Mouse (Mus musculus) urinary bladder, postnatal 36 days (tissue): Measurements from ENCODE around the gene Wbp1l.

ENCODE experiments used
- DNase-seq, 2 experiments: peaks; one replicate each; pipeline ENCODE4 v3.0.0; 2022; ENCODE audit warnings: low spot score in 2 of 2, mixed read lengths in 1 of 2

The Wbp1l gene

DNA sequence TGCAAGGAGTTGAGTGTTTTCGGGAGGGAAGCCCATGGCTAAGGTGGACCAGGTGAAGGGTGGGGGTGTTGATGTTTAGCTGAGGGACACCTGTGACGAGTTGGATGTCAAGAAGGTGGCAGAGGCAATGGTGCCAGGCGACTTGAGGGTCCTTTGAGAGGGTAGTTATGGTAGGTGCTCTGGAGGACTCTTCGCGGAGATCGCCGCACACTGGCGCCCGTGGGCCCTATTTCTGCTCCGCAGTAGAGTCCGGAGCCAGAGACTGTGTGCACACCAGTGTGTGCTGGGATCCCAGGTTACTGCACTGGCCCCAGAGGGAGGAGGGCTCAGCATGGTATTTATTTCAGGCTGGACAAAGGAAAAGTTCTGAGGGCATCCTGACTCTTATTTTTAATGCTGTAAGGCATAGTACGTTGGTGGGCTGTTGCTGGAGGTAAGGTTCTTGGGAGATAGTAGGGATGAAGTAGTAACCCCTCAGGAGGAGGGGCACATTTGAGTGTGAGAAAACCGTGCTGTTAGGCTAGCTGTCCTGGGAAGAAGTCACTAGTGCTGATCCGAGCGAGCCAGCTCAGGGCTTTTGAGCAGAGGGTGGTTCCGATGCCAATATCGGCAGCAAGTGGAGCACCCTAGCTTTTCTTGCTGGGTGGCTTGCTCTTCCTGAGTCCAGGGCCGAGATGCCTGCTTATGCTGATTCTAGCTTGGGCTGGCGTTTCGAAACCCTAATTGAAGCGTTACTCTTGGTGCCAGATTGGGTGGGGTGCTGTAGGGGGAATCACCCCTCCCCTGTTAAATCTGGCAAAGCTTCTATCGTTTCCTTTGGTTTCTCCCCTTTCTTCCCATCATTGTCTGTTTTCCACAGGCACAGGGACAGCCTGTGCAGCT, 732 bp downstream of the Wbp1l start:
- peak; percentile 35 to 46 for DNase-seq

DNA sequence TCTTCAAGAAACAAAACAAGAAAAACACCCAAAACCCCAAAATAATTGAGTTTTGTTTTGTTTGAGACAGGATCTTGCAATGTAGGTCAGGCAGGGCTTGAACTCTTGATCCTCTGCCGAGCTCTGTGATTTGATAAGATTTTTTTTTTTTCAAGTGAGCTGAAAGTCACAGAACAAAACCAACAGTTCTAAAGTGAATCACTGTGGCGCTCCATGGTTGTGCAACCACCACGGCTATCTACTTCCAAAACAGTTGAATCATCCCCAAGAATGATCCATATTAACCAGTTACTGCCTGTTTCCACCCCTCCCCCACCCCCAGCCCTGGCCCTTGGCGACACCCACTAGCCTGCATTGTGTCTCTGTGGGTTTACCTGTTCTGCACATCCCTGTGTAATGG, 1.5 kb downstream of the Wbp1l start:
- peak; percentile 24 to 54 for DNase-seq

DNA sequence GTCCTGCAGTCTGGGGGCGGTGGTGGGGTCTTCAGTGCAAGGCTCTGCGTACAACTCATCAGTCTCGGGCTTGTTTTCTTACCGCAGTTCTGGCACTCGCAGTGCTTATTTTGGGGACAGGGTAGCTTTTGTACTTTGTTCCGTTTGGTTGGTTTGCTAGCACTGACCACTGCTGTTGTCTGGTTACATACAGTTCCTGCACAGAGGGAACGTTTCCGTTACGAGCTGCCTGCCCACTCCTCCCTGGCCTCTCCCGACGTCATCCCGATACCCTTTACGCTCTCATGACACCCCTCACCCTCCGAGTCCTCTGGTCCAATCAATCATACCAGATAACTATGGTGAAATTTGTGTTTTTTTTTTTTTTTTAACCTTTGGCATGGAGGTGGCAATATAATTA, 2.6 kb downstream of the Wbp1l start:
- no peak for DNase-seq

- no peak for DNase-seq
These were observed 3.5 kb downstream of the Wbp1l start for GRCm38 (mm10) chr19:46602406-46602805.

DNA sequence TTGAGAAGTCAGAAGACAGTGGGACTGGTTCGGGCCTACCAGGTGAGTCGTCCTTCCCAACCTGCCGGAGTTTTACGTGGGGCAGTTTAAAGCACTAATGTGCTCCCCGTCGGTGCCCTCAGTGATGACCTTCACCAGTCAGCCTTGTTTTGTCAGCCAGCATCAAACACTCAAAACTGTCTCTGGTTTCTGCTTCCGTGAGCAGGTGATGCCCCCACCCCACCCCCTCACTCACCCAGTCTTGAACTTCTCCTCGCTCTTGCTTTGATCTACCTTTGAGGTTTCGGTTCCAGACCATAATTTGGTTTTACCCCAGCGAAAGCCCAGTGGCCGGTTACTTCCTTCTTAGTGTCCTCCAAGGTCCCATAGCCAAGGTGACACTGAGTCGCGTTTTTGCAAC, 7.8 kb downstream of the Wbp1l start:
- DNase-seq: no peak

- DNase-seq: no peak
These were observed 8.5 kb downstream of the Wbp1l start for GRCm38 (mm10) chr19:46607424-46607823.

GRCm38 (mm10) chr19:46608158-46608557, 9.3 kb downstream of the Wbp1l start:
- no peak for DNase-seq

DNA sequence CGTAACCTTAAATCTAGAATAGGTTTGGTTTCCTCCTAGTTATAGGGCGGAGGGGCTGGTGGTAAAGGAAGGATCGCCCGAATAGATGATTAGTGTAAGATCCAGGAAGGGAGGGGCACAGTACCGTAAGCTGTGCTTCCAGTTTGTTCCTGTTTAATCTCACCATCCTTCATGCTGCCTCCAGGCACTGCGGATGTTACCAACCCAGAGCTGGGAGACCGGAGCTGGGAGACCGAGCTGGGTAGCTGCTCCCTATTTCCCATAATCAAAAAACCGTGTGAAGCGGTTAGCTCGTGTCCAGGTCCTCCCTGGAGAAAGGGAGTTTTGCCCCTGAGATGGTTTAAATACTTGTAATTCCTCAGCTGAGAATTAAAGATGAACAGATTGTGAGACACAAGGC, 17.5 kb downstream of the Wbp1l start:
- no peak for DNase-seq

DNA sequence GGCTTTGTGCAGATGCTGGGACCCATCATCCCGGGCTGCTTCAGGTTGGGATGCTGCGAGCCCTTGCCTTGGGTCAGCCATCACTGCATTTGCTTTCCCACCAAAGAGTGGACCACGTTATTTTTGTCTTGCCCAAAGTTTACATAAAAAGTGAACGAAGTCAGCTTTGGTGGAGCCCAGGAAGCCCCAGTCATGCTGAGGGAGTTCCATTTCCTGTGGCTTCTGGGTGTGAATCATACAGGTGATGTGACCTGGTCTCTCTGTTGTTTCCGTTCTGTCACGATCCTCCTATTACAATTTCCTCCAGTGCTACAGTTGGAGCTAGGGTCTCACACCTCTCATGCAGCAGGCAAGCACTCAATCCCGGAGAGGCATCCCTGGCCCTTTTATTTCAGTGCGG, 18.5 kb downstream of the Wbp1l start:
- no peak for DNase-seq

DNA sequence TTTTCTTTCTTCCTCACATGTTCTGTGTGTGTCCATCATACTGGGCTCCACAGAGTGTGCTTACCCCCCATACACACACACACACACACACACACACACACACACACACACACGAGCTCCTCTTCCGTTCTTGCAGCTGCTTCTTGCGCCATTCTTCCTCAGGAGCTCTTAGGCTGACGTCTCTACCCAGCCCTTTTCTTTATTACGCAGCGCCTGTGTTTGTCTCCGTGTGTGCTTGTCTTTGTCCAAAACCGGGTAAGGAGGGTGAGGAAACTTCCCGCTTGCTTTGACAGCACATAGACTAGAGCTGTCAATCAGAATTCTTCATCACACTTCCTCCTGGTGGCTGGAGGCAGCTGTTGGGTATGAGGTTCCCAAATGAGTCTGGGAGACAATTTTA, 19.4 kb downstream of the Wbp1l start:
- DNase-seq: no peak

DNA sequence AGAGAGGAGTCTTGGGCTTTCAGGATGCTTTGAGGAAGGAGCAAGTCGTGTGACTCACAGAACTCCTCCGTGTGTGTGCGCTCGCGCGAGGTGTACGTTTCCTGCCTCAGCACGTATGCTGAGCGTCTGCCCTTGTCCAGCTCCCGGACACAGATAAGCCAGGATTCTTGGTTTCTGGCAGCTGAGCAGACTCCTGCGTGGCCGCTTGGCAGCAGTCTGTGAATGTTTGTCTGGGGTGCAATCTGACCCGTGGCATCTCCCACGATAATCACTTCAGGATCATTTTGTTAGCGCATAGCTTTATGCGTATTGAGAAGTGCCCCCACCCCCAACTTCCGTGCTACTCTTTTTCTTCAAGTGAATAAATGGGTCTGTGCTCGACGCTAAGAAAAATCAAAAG, 20.1 kb downstream of the Wbp1l start:
- DNase-seq: peak in 1 of 2 experiments; percentile 52

- DNase-seq: no peak
These were observed 20.6 kb downstream of the Wbp1l start for GRCm38 (mm10) chr19:46619518-46619917.

DNA sequence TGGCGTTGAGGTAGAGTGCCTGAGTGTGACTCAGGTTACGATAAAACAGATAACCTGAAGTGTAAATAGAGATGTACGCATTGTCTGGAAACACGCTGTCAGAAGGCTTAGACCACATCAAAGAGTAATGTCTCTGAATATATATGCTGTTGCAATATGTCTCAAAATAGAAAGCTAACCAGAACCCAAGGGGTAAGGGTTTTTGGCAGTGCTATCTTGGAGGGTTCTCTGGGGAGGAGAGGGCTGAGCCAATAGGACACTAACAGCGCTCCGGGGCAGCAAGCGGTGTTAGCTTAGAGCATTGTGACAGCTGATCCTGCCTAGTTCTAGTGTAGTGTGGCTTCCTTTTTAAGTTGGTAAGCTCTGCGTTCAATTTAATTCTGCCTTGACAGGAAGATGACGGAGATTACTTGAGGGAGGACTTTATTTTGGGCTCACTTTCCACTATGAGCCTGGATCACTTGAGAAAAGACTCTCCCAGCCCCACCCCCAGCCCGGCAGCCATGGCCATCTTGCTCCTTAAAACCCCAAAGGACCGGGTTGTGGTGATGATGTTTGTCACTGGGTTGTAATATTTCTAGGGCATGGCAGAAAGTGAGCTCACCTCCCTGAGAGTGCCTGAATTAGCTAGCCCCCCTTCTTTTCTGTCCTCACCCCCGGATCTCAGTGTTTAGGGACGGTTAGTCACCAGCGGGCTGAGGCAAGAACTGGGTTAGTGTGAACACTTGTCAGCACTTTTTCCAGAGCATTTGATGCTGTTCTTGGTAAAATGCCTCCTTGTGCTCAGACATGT, 21.3 kb downstream of the Wbp1l start:
- DNase-seq: no peak

- no peak for DNase-seq
These were observed 22.6 kb downstream of the Wbp1l start for GRCm38 (mm10) chr19:46621236-46622183.

DNA sequence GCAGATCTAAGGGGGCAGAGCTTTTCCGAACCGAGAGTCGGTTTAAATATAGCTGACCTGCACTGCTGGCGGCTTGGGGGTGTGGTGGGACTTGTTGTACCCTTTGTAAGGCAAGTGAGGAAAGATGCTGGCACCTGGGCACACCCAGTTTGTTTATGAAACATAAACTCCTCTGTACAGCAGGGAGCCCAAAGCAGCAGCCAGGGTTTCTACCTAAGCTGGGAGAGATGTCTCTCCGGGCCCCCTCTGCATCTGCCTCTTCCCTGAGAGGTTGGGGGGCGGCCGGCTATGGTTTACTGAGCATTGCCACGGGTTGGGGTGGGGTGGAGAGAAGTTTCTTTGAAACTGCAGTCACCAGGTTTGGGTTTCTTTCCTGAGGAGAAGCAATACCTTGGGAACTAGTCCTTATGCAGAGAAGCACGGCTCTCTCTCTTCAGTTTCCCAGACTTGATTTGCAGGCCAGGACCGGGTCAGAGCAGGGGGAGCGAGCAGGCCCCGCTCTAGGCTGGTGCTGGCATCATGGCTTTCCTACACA, 23.8 kb downstream of the Wbp1l start:
- no peak for DNase-seq

- DNase-seq: no peak
These were observed 24.3 kb downstream of the Wbp1l start for GRCm38 (mm10) chr19:46623194-46623667.

GRCm38 (mm10) chr19:46623790-46624772, 25.2 kb downstream of the Wbp1l start:
- DNase-seq: no peak

- no peak for DNase-seq
These were observed 26.1 kb downstream of the Wbp1l start for GRCm38 (mm10) chr19:46625015-46625414.

GRCm38 (mm10) chr19:46625519-46625918, 26.6 kb downstream of the Wbp1l start:
- DNase-seq: no peak

- peak in 1 of 2 experiments; percentile 53 for DNase-seq
These were observed 29.5 kb downstream of the Wbp1l start for GRCm38 (mm10) chr19:46628403-46628802.
